Mouse (Mus musculus) right cerebral cortex, postnatal 10 days (tissue): ENCODE data around the gene Optn.

Source experiments
- DNase-seq, 2 experiments: peaks; one replicate each; pipeline ENCODE4 v3.0.0; 2021; ENCODE audit warnings: low spot score in 2 of 2

Gene Optn

GRCm38 (mm10) chr2:5061133-5061708, 2.6 kb downstream of the Optn start:
- DNase-seq: no peak

GRCm38 (mm10) chr2:5059997-5060396, 3.9 kb downstream of the Optn start:
- no peak for DNase-seq

- no peak for DNase-seq
Observed at GRCm38 (mm10) chr2:5058436-5058835, 5.4 kb downstream of the Optn start.

- DNase-seq: no peak
Observed at GRCm38 (mm10) chr2:5050562-5050961, 13.3 kb downstream of the Optn start.

GRCm38 (mm10) chr2:5047016-5047415, 16.8 kb downstream of the Optn start:
- no peak for DNase-seq

- DNase-seq: no peak
Observed at GRCm38 (mm10) chr2:5045269-5045965, 18.4 kb downstream of the Optn start.

- DNase-seq: no peak
Observed at GRCm38 (mm10) chr2:5044321-5044720, 19.5 kb downstream of the Optn start.

- DNase-seq: no peak
Observed at GRCm38 (mm10) chr2:5043476-5043761, 20.4 kb downstream of the Optn start.

- no peak for DNase-seq
Observed at GRCm38 (mm10) chr2:5042616-5043475, 21.0 kb downstream of the Optn start.

- no peak for DNase-seq
Observed at GRCm38 (mm10) chr2:5041854-5042253, 22.0 kb downstream of the Optn start.

GRCm38 (mm10) chr2:5040281-5041161, 23.3 kb downstream of the Optn start:
- no peak for DNase-seq

GRCm38 (mm10) chr2:5039350-5040170, 24.3 kb downstream of the Optn start:
- DNase-seq: no peak

- no peak for DNase-seq
Observed at GRCm38 (mm10) chr2:5038320-5038719, 25.5 kb downstream of the Optn start.

GRCm38 (mm10) chr2:5037390-5037789, 26.5 kb downstream of the Optn start:
- no peak for DNase-seq

- no peak for DNase-seq
Observed at GRCm38 (mm10) chr2:5036411-5037076, 27.3 kb downstream of the Optn start.

GRCm38 (mm10) chr2:5035241-5035640, 28.6 kb downstream of the Optn start:
- DNase-seq: no peak

GRCm38 (mm10) chr2:5034801-5035200, 29.1 kb downstream of the Optn start:
- no peak for DNase-seq

- DNase-seq: no peak
Observed at GRCm38 (mm10) chr2:5033546-5034420, 30.1 kb downstream of the Optn start.

- no peak for DNase-seq
Observed at GRCm38 (mm10) chr2:5032665-5033064, 31.2 kb downstream of the Optn start.

GRCm38 (mm10) chr2:5031215-5031614, 32.6 kb downstream of the Optn start:
- DNase-seq: peak; percentile 62 to 74
